Mouse (Mus musculus) frontal cortex, adult (tissue): ENCODE results near the gene Mapkapk2.

Source experiments
- ATAC-seq: cut with Nextera tagmentation; 2 replicates; pipeline ENCODE4 v1.9.2; 2017; ENCODE audit warnings: mild to moderate bottlenecking, moderate library complexity, mixed read lengths; ENCODE audit not compliant: low TSS enrichment

Mapkapk2 gene

GRCm38 (mm10) chr1:131083609-131084008, 14.0 kb downstream of the Mapkapk2 start:
- ATAC-seq: no peak

GRCm38 (mm10) chr1:131083122-131083521, 14.5 kb downstream of the Mapkapk2 start:
- no peak for ATAC-seq

DNA sequence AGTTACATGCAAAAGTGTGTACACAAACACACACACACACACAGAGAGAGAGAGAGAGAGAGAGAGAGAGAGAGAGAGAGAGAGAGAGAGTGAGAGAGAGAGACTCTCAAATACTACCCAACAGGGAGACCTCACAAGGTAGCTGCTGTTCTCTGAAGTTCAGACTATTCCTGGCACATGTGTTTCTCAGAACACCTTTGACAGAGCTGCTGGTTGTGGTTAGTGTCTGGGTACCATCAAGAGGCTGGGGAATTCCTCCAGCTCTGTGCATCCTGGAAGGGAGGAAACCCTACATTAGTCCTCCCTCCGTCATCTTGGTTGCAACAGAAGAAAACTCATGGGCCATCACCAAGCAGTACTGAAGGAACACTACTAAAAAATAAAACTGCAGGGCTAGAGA, 16.9 kb downstream of the Mapkapk2 start:
- ATAC-seq: no peak

DNA sequence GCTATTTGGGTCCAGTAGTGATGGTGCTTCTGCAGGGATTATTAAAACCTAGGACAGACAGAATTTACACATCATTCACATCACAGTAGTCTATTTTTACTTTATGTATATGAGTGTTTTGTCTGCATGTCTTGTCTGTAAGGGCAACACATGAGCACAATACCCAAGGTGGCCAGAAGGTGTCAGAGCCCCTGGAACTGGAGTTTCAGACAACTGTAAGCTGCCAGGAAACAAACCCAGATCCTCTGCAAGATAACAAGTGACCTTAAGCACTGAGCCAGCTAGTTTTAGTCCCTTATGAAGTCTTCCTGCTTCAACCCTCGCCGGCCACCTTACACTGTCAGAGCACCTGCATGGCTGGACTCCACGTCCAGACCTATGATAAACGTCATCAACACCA, 17.9 kb downstream of the Mapkapk2 start:
- ATAC-seq: no peak

DNA sequence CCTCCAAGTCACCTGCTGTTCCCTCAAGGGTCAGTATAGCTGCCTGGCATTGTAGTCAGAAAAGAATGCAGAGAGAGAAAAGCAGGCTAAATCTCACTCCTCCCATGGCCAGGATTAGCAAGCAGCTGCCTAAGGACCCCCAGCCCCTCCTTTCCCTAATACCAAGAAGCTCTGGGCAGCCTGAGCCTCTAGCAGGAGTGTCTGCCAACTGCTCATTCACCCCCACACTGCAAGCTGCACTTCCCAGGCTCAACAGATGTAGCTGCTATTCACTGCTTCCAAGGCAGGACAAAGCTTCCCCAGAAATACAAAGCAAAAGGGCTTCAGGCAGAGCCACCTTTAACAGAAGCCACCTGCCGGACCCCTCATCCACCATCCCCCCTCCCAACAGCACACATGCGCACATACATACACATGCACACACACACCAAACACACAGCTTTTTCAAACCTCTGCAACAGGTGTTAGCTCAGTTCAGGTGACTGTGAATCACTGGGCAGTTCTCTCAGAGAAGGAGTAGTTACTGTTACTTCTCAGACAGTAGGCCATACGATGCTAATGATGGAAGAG, 18.8 kb downstream of the Mapkapk2 start:
- ATAC-seq: peak; percentile 83

DNA sequence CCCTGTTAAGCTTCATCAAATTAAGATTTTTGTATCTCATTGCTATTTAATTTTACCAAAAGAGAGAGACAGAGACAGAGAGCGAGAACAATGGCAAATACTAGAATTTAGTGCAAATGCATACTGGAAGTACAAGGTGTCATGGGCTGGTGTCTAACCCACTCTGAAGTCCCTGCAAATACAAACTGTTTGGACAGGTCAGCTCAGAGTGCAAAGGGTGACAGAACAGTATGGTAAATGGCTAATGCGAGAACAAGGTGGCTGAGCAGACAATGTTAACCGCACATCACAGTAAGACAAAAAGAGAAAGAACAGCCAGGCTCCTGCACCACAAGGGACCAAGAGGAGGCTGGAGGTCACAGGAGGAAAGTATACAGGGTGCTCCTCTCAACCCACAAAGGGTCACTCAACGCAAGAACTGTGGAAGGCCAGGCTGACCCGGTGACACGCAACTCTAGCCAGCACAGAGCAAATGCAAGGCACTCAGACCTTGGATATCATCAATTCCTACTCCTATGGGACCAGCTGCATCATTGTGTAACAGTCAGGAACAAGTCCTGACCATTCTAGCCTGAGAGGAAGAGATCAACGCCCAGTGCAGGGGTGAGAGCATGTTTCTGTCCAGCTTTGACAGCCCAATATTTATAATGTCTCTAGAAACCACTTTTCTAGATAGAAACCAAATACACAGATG, 22.4 kb downstream of the Mapkapk2 start:
- no peak for ATAC-seq

DNA sequence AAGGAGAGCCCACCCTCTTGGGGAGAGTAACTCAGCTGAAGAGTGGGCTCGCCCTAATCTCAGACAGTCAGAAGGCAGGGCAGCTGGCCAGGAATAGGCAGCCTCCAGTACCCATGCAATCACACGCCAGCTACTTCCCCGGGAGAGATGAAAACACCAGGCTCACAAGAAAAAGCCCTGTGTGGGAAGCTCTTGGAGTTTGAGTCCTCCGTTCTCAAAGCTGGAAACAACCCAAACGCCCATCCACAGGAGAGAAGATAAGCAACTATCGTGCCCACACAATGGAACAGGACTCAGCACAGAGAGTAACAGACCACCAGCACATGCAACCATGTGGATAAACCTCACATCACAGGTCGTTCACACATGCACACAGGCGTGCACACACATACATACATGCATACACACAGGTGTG, 23.1 kb downstream of the Mapkapk2 start:
- peak; percentile 79 for ATAC-seq

DNA sequence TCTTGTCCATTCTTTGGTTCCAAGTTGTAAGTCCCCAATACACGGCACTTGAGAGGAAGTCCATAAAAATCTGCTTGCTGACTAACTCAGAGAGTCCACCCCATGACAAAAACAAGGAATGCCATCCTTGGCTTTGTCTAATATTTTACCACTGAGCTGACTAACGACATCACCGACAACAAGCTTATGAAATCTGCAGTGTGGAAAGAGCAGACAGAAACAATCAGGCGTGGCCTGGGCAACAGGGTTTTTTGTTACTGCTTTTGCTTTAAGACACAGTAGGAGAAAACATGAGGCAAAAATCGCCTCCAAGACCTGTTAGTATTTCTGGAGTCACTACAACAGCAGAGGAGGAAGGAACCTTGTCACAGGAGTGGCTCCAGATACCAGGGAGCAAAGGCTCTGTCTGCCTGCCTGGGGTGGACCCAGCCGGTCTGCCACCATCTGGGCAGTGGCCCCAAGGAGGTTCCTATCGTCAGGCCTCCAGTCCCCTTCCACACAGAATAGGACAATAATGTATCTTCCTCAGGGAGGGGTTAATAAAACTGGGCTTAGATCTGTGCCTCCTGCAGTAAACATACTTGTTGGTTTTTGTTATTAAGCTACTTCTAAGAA, 25.1 kb downstream of the Mapkapk2 start:
- ATAC-seq: no peak

- peak; percentile 36; the same call in 1 of the 2 replicates for ATAC-seq
Observed at GRCm38 (mm10) chr1:131069010-131069409, 28.6 kb downstream of the Mapkapk2 start.

DNA sequence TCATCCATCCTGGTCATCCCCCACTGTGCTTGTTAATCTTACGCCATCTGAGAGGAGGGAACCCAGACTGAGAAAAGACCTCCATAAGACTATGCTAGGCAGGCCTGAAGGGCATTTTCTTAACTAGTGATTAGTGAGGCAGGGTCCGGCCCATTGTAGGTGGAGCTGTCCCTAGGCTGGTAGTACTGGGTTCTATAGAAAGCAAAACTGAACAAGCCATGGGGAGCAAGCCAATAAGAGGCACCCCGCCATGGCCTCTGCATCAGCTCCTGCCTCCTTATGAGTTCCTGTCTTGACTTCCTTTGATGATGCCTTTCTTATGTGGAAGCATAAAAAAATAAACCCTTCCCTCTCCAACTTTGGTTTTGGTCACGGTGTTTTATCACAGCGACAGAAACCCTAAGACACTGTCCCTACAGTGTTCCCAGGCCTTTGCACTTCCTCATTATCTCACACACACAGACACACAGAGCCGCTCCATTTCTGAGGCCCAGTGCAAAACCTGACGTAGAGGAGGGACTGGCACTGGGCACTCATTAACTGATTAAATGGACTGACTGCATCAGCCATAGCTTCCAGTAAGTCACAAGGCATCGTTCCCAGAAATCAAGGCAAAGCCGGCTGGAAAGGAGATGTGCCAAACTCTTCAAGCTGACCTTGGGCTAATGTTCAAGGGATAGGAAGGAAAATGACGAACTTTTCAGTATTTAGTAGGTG, 29.5 kb downstream of the Mapkapk2 start:
- ATAC-seq: no peak

- ATAC-seq: no peak
Observed at GRCm38 (mm10) chr1:131064202-131064601, 33.4 kb downstream of the Mapkapk2 start.

GRCm38 (mm10) chr1:131062821-131063220, 34.8 kb downstream of the Mapkapk2 start:
- peak; percentile 92 for ATAC-seq

DNA sequence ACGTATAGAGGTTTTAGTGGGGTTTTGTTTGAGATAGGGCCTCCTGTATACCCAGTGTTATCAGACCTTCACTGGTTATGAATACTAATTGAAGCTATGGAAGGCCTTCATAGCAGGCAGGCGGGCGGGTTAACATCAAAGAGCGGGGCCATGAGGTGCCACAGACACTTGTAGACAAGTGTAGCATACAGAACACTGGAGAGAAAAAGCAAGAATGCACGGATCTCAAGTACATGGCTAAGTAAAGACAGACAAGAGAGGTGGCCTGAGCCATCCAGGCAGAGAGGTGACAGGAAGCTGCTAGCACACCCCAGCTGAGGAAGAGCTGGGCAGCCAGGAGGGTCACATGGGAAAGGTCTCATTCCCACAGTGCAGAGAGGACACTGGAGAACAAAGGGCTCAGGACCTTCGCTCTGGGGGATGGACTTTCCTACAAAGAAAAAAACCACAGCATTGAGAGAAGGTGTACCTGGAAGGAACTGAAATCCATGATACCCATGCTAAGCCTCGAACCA, 35.8 kb downstream of the Mapkapk2 start:
- ATAC-seq: no peak

GRCm38 (mm10) chr1:131060290-131061253, 37.1 kb downstream of the Mapkapk2 start:
- ATAC-seq: no peak

- ATAC-seq: no peak
Observed at GRCm38 (mm10) chr1:131059841-131060240, 37.8 kb downstream of the Mapkapk2 start.

DNA sequence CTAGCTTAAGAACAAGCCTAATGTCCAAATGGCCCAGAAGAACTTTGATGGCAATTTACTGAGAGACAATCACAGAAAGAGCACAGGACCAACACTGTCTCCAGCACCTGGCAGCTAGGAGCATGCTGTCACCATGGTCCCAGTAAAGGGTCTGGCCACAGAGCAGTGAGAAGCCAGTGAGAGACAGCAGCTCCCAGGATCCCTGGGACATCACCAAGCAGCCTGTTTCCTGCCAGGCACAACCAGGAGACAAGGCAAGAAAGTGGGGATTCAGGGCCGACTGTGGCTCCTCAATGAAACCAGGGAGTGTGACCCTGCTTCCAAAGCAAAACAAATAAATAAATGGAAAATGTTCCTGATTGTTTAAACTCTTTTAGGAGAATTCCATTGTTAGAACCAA, 38.2 kb downstream of the Mapkapk2 start:
- ATAC-seq: no peak

GRCm38 (mm10) chr1:131058431-131058830, 39.2 kb downstream of the Mapkapk2 start:
- ATAC-seq: no peak

- ATAC-seq: no peak
Observed at GRCm38 (mm10) chr1:131054251-131054650, 43.4 kb downstream of the Mapkapk2 start.

GRCm38 (mm10) chr1:131053656-131054055, 44.0 kb downstream of the Mapkapk2 start:
- no peak for ATAC-seq

DNA sequence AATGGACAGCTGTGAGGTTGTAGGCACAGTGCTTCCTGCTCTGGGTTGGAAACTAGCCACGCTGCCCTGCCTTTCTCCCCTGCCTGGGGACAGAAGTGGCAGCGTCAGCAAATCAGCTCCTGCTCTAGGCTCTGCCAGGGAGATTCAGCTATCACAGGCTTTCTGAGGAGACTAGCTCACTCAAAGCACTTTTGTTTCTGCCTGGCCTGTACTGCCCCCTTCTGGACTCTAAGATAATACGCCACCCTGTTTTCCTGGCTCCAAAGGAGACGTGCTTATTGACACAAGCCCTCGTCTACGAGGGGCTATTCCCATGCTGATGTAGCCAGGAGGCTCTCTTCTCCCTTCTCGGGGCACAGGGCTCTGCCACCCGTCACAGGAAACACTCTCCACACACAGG, 44.4 kb downstream of the Mapkapk2 start:
- peak; percentile 53 for ATAC-seq

GRCm38 (mm10) chr1:131051073-131051472, 46.6 kb downstream of the Mapkapk2 start:
- ATAC-seq: peak; percentile 59
